Mouse (Mus musculus): ENCODE measurements at regions not wholly inside any gene's neighbourhood (a gene's known extent, or its start where the extent isn't known, plus 50 kb on each side); places are given as distances from the start of the nearest gene placed in this dataset.
"Not testable (repeated sequence)": the region's sequence is repeated elsewhere in the genome, so short reads cannot be mapped to it uniquely, and the experiment has no call there.

GRCm38 (mm10) chr5:78075203-78075602, 667.4 kb upstream of the Igfbp7 start:
- DNase-seq: no peak

- DNase-seq: no peak
Observed at GRCm38 (mm10) chr5:78032554-78033250, 624.9 kb upstream of the Igfbp7 start.

GRCm38 (mm10) chr5:78017523-78017922, 609.7 kb upstream of the Igfbp7 start:
- peak; percentile 13 for DNase-seq

- peak; percentile 92 for DNase-seq
Observed at GRCm38 (mm10) chr5:77986449-77987047, 578.7 kb upstream of the Igfbp7 start.

- DNase-seq: no peak
Observed at GRCm38 (mm10) chr5:77985269-77985668, 577.4 kb upstream of the Igfbp7 start.

- DNase-seq: not testable (repeated sequence)
Observed at GRCm38 (mm10) chr5:77940021-77940420, 532.2 kb upstream of the Igfbp7 start.

- DNase-seq: no peak
Observed at GRCm38 (mm10) chr5:77931874-77932273, 524.0 kb upstream of the Igfbp7 start.

GRCm38 (mm10) chr5:77921186-77921585, 513.3 kb upstream of the Igfbp7 start:
- no peak for DNase-seq

- no peak for DNase-seq
Observed at GRCm38 (mm10) chr5:77917086-77917676, 509.3 kb upstream of the Igfbp7 start.

- DNase-seq: no peak
Observed at GRCm38 (mm10) chr5:77916375-77916774, 508.5 kb upstream of the Igfbp7 start.

- DNase-seq: peak; percentile 37
Observed at GRCm38 (mm10) chr5:77909218-77909617, 501.4 kb upstream of the Igfbp7 start.

GRCm38 (mm10) chr5:77892024-77892423, 484.2 kb upstream of the Igfbp7 start:
- not testable (repeated sequence) for DNase-seq

GRCm38 (mm10) chr5:77888534-77888933, 480.7 kb upstream of the Igfbp7 start:
- no peak for DNase-seq

GRCm38 (mm10) chr5:77871403-77871802, 463.6 kb upstream of the Igfbp7 start:
- DNase-seq: no peak

- no peak for DNase-seq
Observed at GRCm38 (mm10) chr5:77865342-77865741, 457.5 kb upstream of the Igfbp7 start.

GRCm38 (mm10) chr5:77855191-77855590, 447.4 kb upstream of the Igfbp7 start:
- DNase-seq: peak; percentile 68

- DNase-seq: peak; percentile 79
Observed at GRCm38 (mm10) chr5:77853999-77854784, 446.4 kb upstream of the Igfbp7 start.

GRCm38 (mm10) chr5:77851645-77852044, 443.8 kb upstream of the Igfbp7 start:
- DNase-seq: no peak

- no peak for DNase-seq
Observed at GRCm38 (mm10) chr5:77838186-77839097, 430.6 kb upstream of the Igfbp7 start.

GRCm38 (mm10) chr5:77827971-77828370, 420.1 kb upstream of the Igfbp7 start:
- no peak for DNase-seq

- peak; percentile 70 for DNase-seq
Observed at GRCm38 (mm10) chr5:77826063-77826462, 418.2 kb upstream of the Igfbp7 start.

- DNase-seq: no peak
Observed at GRCm38 (mm10) chr5:77816759-77817280, 409.0 kb upstream of the Igfbp7 start.
